Mouse (Mus musculus): ENCODE measurements around the gene Ube2d1.
A peak's percentile ranks its signal among the peaks of the same experiment; 100 is the strongest.

Ube2d1 gene

GRCm38 (mm10) chr10:71223101-71223500, 62.0 kb downstream of the Ube2d1 start:
- no peak for DNase-seq (ENCODE audit: low read depth, low spot score)

- DNase-seq (ENCODE audit: low read depth, low spot score): no peak
These were observed 62.4 kb downstream of the Ube2d1 start for GRCm38 (mm10) chr10:71222639-71223038.

- peak; percentile 73 for DNase-seq (ENCODE audit: low read depth, low spot score)
These were observed 66.7 kb downstream of the Ube2d1 start for GRCm38 (mm10) chr10:71218228-71218892.

DNA sequence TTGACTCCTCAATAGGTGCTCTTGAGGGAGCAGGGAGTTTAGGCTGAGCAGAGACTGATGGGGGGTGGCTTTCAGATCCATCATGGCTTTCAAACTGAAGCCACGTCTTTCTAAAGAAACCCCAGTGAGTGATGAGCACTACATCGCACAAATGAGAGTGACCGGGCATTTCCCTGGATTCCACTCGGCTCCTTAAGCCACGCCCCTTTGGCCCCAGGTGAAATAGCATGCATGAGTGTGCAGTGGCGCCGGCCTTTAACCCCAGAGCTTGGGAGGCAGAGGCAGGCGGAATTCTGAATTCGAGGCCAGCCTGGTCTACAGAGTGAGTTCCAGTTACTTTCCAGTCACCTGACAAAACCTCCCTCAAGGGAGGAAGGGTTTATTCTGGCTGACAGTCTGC, 69.1 kb downstream of the Ube2d1 start:
- DNase-seq (ENCODE audit: low read depth, low spot score): no peak

Data from embryo, embryonic 11.5 days (tissue).